Mouse (Mus musculus): ENCODE measurements around the gene Sav1. TPM values are rescaled to one million over a fixed set of nuclear protein-coding genes. Genes with fewer than 3 reads are reported as not detected.

Gene Sav1
- polyA plus RNA-seq, 1 experiment from 2014 or later = 4.4 TPM

- H3K9ac ChIP-seq = no peak overlapping the region
- H3K36me3 ChIP-seq = peaks cover 30% of the 10 kb centered on the region
- H3K4me3 ChIP-seq = no peak overlapping the region
- H3K9me3 ChIP-seq = no peaks in the 10 kb centered on the region
- no peak for ATAC-seq (ENCODE audit: insufficient number of reproducible peaks, insufficient read depth, low FRiP score, low TSS enrichment, low read depth)
- no peaks in the 10 kb centered on the region for H3K4me1 ChIP-seq
- 83% methylated on average over 2 of the region's 2 CpGs for WGBS
- H3K4me2 ChIP-seq = no peak overlapping the region
- H3K27me3 ChIP-seq = no peaks in the 10 kb centered on the region
- no peak overlapping the region for H3K27ac ChIP-seq
Observed at GRCm38 (mm10) chr12:69957378-69957777, 29.4 kb downstream of the Sav1 start.

- no peak overlapping the region for H3K4me2 ChIP-seq
- 69% methylated on average over 3 of the region's 3 CpGs for WGBS
- H3K9me3 ChIP-seq = no peaks in the 10 kb centered on the region
- no peak overlapping the region for H3K27ac ChIP-seq
- H3K4me1 ChIP-seq = no peaks in the 10 kb centered on the region
- no peak overlapping the region for H3K4me3 ChIP-seq
- no peak for ATAC-seq (ENCODE audit: insufficient number of reproducible peaks, insufficient read depth, low FRiP score, low TSS enrichment, low read depth)
- H3K36me3 ChIP-seq = 0 out of 2 replicates have a peak, but pooled peaks cover 4% of the 10 kb centered on the region
- no peaks in the 10 kb centered on the region for H3K27me3 ChIP-seq
- no peak overlapping the region for H3K9ac ChIP-seq
Observed at GRCm38 (mm10) chr12:69947502-69947901, 39.3 kb downstream of the Sav1 start.

GRCm38 (mm10) chr12:69945861-69946260, 40.9 kb downstream of the Sav1 start:
- no peaks in the 10 kb centered on the region for H3K4me1 ChIP-seq
- no peaks in the 10 kb centered on the region for H3K9me3 ChIP-seq
- H3K9ac ChIP-seq = no peak overlapping the region
- WGBS = 94% methylated on average over 5 of the region's 5 CpGs
- no peak overlapping the region for H3K4me2 ChIP-seq
- no peak overlapping the region for H3K4me3 ChIP-seq
- H3K36me3 ChIP-seq = 0 out of 2 replicates have a peak, but pooled peaks cover 4% of the 10 kb centered on the region
- H3K27me3 ChIP-seq = no peaks in the 10 kb centered on the region
- ATAC-seq (ENCODE audit: insufficient number of reproducible peaks, insufficient read depth, low FRiP score, low TSS enrichment, low read depth) = no peak
- H3K27ac ChIP-seq = no peak overlapping the region

- Histone ChIP-seq H3K4me1 (no peaks in the 10 kb centered on the region), H3K4me3 (no peak overlapping the region), H3K4me2 (no peak overlapping the region), H3K27ac (no peak overlapping the region), H3K27me3 (no peaks in the 10 kb centered on the region), H3K36me3 (no peaks in the 10 kb centered on the region; the same call in 1 of the 2 replicates), H3K9me3 (no peaks in the 10 kb centered on the region), H3K9ac (no peak overlapping the region)
- ATAC-seq (ENCODE audit: insufficient number of reproducible peaks, insufficient read depth, low FRiP score, low TSS enrichment, low read depth) = no peak
- 60% methylated on average over 1 of the region's 1 CpGs for WGBS
Observed at GRCm38 (mm10) chr12:69941655-69942329, 45.0 kb downstream of the Sav1 start.

- H3K27ac ChIP-seq = no peak overlapping the region
- no peak for ATAC-seq (ENCODE audit: insufficient number of reproducible peaks, insufficient read depth, low FRiP score, low TSS enrichment, low read depth)
- no peak overlapping the region for H3K4me2 ChIP-seq
- no peaks in the 10 kb centered on the region for H3K27me3 ChIP-seq
- H3K4me3 ChIP-seq = no peak overlapping the region
- H3K9ac ChIP-seq = no peak overlapping the region
- 62% methylated on average over 2 of the region's 2 CpGs for WGBS
- no peaks in the 10 kb centered on the region; the same call in 1 of the 2 replicates for H3K36me3 ChIP-seq
- H3K4me1 ChIP-seq = no peaks in the 10 kb centered on the region
- no peaks in the 10 kb centered on the region for H3K9me3 ChIP-seq
Observed at GRCm38 (mm10) chr12:69939291-69939690, 47.5 kb downstream of the Sav1 start.

- Histone ChIP-seq H3K4me2 (no peak overlapping the region), H3K4me3 (no peak overlapping the region), H3K4me1 (no peaks in the 10 kb centered on the region), H3K36me3 (no peaks in the 10 kb centered on the region; the same call in 1 of the 2 replicates), H3K27me3 (no peaks in the 10 kb centered on the region), H3K9ac (no peak overlapping the region), H3K27ac (no peak overlapping the region), H3K9me3 (no peaks in the 10 kb centered on the region)
- 75% methylated on average over 5 of the region's 5 CpGs for WGBS
- ATAC-seq (ENCODE audit: insufficient number of reproducible peaks, insufficient read depth, low FRiP score, low TSS enrichment, low read depth) = no peak
Observed at GRCm38 (mm10) chr12:69937731-69938130, 49.1 kb downstream of the Sav1 start.

GRCm38 (mm10) chr12:69926716-69927115, 60.1 kb downstream of the Sav1 start:
- no peaks in the 10 kb centered on the region for H3K4me1 ChIP-seq
- H3K4me2 ChIP-seq = no peak overlapping the region
- H3K27ac ChIP-seq = no peak overlapping the region
- no peak for ATAC-seq (ENCODE audit: insufficient number of reproducible peaks, insufficient read depth, low FRiP score, low TSS enrichment, low read depth)
- no peaks in the 10 kb centered on the region for H3K27me3 ChIP-seq
- 47% methylated on average over 7 of the region's 7 CpGs for WGBS
- no peaks in the 10 kb centered on the region for H3K9me3 ChIP-seq
- no peak overlapping the region for H3K9ac ChIP-seq
- H3K4me3 ChIP-seq = no peak overlapping the region
- H3K36me3 ChIP-seq = no peaks in the 10 kb centered on the region

- Histone ChIP-seq H3K4me1 (no peaks in the 10 kb centered on the region), H3K4me2 (no peak overlapping the region), H3K9ac (no peak overlapping the region), H3K27me3 (no peaks in the 10 kb centered on the region), H3K36me3 (no peaks in the 10 kb centered on the region), H3K9me3 (no peaks in the 10 kb centered on the region), H3K4me3 (no peak overlapping the region), H3K27ac (no peak overlapping the region)
- no peak for ATAC-seq (ENCODE audit: insufficient number of reproducible peaks, insufficient read depth, low FRiP score, low TSS enrichment, low read depth)
- WGBS = 12% methylated on average over 5 of the region's 5 CpGs
Observed at GRCm38 (mm10) chr12:69924012-69924411, 62.8 kb downstream of the Sav1 start.

- Histone ChIP-seq H3K4me1 (no peaks in the 10 kb centered on the region), H3K9me3 (no peaks in the 10 kb centered on the region), H3K4me2 (no peak overlapping the region), H3K9ac (no peak overlapping the region), H3K4me3 (no peak overlapping the region), H3K36me3 (no peaks in the 10 kb centered on the region), H3K27me3 (no peaks in the 10 kb centered on the region), H3K27ac (no peak overlapping the region)
- ATAC-seq (ENCODE audit: insufficient number of reproducible peaks, insufficient read depth, low FRiP score, low TSS enrichment, low read depth) = no peak
- 63% methylated on average over 3 of the region's 3 CpGs for WGBS
Observed at GRCm38 (mm10) chr12:69923603-69924002, 63.2 kb downstream of the Sav1 start.

- H3K27me3 ChIP-seq = no peaks in the 10 kb centered on the region
- ATAC-seq (ENCODE audit: insufficient number of reproducible peaks, insufficient read depth, low FRiP score, low TSS enrichment, low read depth) = no peak
- H3K4me1 ChIP-seq = no peaks in the 10 kb centered on the region
- H3K36me3 ChIP-seq = no peaks in the 10 kb centered on the region
- no peak overlapping the region for H3K27ac ChIP-seq
- no peak overlapping the region for H3K4me3 ChIP-seq
- H3K9ac ChIP-seq = no peak overlapping the region
- WGBS = 77% methylated on average over 3 of the region's 3 CpGs
- H3K4me2 ChIP-seq = no peak overlapping the region
- H3K9me3 ChIP-seq = no peaks in the 10 kb centered on the region
Observed at GRCm38 (mm10) chr12:69923128-69923527, 63.7 kb downstream of the Sav1 start.

- Histone ChIP-seq H3K9ac (no peak overlapping the region), H3K4me1 (no peaks in the 10 kb centered on the region), H3K27ac (no peak overlapping the region), H3K36me3 (no peaks in the 10 kb centered on the region), H3K27me3 (no peaks in the 10 kb centered on the region), H3K9me3 (no peaks in the 10 kb centered on the region), H3K4me2 (no peak overlapping the region), H3K4me3 (no peak overlapping the region)
- ATAC-seq (ENCODE audit: insufficient number of reproducible peaks, insufficient read depth, low FRiP score, low TSS enrichment, low read depth) = no peak
- 80% methylated on average over 1 of the region's 1 CpGs for WGBS
Observed at GRCm38 (mm10) chr12:69922099-69922498, 64.7 kb downstream of the Sav1 start.

- H3K4me3 ChIP-seq = no peak overlapping the region
- ATAC-seq (ENCODE audit: insufficient number of reproducible peaks, insufficient read depth, low FRiP score, low TSS enrichment, low read depth) = no peak
- no peaks in the 10 kb centered on the region for H3K36me3 ChIP-seq
- H3K4me2 ChIP-seq = no peak overlapping the region
- no peaks in the 10 kb centered on the region for H3K4me1 ChIP-seq
- no peak overlapping the region for H3K9ac ChIP-seq
- H3K27me3 ChIP-seq = no peaks in the 10 kb centered on the region
- H3K9me3 ChIP-seq = no peaks in the 10 kb centered on the region
- 88% methylated on average over 2 of the region's 2 CpGs for WGBS
- no peak overlapping the region for H3K27ac ChIP-seq
Observed at GRCm38 (mm10) chr12:69917870-69918269, 68.9 kb downstream of the Sav1 start.

Measured in embryonic facial prominence, embryonic 13.5 days (tissue).